Mouse (Mus musculus) cerebellum, adult 11 months (tissue): ENCODE measurements around the gene Ttyh3.

Source experiments
- DNase-seq: peaks from one replicate; pipeline ENCODE4 v3.0.0; 2022

Ttyh3 gene

DNA sequence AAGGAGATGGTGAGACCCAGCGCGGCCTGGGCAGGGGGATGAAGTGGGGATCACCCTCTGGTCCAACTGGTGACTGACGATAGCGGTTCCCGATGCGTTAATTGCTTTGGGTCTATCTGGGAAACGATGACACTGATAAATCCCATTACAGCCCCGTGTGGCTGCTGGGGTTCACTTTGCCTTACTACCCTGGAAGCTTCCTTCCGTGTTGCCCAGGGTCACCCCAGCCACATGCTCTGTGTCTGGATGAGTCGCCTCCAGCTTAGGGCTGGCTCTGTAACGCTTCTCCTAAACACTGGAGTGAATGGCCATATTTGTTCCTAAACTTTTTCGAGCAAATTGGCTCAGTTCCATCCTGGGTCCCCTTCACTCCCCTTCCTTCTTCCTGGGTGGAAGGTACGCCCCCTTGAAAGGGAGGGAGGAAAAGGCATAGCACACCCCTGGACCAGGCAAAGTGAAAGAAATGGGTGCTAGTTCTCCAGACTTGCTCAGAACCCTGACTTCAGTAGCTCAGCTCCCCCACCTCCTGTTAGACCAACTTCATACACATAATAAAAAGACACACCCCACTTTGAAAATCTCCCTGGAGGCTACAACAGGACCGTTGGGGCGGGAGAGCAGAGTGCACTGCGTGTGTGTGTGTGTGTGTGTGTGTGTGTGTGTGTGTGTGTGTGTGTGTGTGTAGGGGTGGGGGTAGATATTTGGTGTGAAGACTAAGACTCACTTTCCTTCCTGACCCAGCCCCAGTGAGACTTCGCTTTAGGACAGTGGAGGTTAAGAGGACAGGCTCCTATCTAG is 40.8 kb downstream of the Ttyh3 start:
- DNase-seq: no peak

DNA sequence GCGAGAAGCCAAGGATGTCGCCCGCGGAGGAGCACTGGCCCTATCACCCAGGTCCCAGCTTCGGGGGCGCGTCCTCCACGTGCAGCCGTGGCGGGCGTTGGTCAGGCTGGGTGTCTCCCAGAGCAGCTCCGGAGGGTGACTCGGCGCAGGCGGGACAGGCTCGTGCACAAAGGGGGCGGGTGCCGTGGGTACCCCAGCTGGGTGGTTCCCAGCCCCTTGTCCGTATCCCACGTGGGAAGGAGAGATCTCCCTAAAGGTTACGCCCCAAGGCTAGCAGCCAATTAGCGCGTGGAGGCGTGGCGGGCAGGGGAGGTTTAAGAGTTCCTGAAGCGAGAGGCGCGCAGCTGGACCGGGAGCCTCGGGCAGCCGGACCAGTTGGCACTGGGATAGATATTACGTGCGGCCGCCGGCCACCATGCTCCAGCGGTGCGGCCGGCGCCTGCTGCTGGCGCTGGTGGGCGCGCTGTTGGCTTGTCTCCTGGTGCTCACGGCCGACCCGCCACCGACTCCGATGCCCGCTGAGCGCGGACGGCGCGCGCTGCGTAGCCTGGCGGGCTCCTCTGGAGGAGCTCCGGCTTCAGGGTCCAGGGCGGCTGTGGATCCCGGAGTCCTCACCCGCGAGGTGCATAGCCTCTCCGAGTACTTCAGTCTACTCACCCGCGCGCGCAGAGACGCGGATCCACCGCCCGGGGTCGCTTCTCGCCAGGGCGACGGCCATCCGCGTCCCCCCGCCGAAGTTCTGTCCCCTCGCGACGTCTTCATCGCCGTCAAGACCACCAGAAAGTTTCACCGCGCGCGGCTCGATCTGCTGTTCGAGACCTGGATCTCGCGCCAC is 41.6 kb downstream of the Ttyh3 start, which contains the start of gene Lfng:
Gene Lfng (plus strand): TSS at position 320 of the 835 bp plus-strand sequence.
- DNase-seq: peak; percentile 26

DNA sequence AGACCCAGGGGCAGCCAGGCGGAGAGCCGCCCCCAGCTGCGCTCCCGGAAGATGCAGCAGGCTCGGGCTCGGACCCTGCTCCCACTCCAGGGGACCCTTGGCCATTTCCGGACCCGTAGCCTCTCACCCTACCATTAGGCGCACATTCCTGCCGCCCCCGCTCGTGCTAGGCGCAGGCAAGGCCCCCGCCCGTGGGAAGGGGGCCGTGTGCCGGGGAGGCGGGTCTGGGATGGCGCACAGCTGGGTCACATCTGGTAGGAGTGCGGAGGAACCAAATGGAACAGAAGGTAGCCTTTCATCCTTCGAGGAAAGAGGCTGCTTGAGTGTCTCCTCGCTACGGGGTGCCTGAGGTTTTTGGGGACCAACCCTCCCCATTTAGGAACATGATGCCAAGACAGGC is 42.4 kb downstream of the Ttyh3 start:
- no peak for DNase-seq

DNA sequence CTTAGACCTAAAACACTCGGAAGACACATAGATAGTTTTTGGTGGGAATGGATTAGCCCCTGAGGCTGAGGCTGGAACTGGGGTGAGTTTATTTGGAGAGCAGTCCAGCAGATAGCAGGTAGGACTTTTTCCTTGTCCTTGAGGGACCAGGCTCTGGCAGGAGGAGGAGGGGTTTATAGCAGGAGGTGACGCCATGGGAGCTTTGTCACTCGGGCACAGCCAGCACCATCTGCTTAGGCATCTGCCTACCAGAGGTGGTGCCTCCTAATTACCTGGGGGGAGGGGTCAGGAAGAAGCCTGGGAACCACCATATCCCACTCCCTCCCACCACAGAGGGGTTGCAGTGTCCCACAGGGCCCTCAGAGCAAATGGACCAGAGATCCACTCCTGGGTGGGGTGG is 43.6 kb downstream of the Ttyh3 start:
- no peak for DNase-seq

DNA sequence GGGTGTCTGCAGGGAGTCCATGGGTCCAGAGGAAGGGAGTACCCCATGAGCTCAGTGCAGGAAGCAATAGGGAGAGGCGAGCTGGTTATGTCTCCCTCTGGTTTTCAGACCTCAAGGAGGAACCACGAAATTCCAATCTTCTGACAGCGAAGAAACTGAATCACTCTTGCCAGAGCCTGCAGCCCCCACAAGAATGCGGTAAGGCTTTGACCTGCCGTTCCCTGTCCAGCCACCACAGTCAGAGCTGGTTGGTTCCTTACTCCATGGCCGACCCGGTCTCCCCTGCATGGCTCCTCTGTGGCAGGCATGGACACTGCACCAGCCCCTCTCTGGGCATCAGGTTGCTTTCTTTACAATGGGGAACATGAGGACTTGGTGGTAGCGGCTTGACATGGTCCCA is 44.4 kb downstream of the Ttyh3 start:
- no peak for DNase-seq

DNA sequence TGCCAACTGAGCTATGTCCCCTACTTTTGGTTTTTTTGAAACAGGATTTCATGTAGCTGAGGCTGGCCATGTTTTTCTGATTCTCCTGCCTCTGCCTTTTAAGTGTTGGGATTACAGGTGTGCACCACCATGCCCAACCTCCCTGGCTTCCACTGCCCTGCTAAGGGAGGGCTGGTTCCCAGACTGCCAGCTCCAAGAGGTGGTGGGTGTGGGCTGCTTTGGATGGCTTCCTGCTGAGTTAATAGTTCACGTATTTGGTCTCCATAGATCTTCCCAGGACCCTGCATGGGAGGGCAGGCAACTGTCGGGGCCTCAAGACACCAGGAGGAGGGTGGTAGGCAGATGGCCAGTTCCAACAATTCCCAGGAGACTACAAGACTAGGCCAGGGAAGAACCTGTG is 46.3 kb downstream of the Ttyh3 start:
- DNase-seq: no peak

DNA sequence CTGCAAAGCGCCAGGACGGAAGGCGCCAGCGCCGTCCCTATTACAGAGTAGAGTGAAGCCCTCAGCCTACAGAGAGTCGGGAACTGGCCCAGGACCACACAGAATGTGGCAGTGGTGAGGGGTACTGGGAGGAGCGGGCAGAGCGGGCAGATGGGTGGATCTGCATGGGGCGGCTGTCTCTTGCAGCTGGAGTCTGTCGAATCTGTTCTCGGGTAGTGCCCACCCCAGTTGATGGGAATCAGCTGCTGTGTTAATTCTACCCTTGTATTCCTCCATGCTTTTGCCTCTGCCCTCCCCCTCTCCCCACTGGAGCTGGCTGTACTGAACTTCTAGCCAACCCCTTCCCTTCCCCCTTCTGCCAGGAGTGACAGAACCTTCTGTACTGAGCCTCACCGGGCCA is 47.1 kb downstream of the Ttyh3 start:
- DNase-seq: no peak

DNA sequence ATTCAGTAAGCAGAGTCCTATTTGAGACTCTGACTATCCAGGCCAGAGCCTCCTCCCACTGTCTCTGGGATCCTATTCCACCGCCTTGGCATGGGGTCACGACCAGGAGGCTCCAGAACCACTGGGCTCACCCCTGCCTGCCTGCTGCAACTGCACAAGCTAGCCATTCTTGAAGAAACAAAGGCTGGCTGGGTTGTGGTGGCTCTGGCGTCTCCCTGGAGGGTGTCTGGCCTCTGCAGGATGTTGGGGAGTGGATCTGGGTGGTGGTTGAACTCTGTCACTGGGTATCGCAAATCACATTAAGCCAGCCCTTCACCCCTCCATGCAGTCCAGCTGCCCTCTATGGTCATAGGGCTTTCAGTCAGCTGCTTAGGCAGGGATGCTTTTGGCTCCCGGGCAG is 48.9 kb downstream of the Ttyh3 start:
- DNase-seq: no peak

DNA sequence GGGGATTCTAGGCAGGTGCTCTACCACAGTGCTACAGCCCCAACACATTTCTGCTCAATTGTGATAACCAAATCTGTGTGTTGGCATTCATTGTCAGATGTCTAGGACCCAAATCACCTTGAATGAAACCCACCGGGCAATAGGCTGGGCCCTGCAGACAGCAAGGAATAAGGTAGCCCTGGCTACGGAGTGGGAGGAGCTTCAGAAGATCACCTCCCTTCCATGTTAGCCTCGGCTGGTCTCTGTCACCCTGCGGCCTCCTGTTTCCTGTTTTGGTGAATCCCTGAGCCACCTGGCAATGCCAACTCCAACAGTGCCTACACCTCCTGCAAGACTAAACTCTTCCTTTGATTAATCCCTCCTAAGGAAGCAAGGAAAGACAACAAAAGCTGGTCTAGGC is 51.0 kb downstream of the Ttyh3 start:
- no peak for DNase-seq

DNA sequence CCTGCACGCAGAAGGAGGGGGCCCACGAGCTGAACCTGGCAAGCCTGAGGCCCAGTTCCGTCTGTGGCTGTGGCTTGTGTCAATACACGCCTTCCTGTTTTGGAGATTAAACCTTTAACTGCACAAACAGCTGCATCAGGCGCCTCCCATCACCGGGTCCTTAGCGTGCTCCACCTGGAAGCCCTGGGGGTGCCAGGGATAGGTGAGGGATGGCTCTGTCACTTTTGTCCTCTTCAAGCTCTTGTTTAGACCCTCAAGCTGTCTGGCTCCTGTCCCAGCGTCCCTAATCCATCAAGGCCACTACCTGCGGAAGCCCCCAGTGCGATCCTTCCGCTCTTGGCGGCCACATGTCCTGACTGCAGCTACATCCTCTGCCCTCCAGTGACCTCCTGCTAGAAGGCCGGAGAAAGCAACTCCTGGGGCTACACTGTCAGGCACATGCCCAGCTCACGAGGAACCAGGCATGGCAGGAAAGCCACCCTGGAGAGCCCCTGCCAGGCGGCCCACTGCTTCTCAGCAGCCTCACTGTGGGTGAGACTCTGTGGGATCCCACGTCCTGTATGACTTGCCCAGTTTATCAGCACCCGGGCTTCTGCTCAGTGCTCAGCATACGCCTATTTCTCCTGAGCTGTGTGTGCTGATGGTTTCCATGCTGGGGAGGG is 51.8 kb downstream of the Ttyh3 start:
- no peak for DNase-seq

DNA sequence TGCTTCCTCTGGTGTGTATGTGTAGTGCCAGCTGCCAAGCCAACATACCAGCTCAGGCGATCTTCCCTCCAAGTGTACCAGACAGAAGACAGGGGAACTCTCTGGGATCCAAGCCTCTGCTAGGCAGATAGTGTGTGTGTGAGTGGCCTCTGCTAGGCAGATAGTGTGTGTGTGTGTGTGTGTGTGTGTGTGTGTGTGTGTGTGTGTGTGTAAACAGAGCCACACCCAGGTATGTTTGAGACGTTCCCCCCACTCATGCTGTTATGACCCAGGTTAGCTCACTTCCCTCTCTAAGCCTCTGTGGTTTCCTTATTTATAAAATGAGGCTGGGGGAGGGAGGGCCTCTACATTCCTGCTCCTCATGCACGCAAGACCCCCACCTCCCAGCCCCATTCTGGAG is 52.4 kb downstream of the Ttyh3 start:
- no peak for DNase-seq

DNA sequence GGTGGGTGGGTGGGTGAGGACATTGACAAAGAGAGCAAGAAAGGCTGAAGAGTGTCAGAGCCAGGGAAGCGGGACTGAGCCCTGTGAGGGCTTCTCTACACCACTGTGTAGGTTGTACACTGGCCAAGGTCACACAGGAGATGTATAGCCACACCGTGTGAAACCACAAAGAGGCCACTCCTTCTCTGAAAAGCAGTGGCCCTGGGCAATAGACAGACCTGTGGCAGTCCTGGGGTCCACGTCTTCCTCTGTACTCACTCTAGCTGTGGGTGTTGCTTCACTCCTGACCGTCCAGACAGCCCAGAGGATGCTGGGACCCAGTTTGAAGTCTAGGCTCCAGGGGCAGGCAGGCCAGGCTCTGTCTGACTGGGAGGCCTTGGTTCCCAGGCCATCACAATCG is 54.0 kb downstream of the Ttyh3 start:
- DNase-seq: no peak

DNA sequence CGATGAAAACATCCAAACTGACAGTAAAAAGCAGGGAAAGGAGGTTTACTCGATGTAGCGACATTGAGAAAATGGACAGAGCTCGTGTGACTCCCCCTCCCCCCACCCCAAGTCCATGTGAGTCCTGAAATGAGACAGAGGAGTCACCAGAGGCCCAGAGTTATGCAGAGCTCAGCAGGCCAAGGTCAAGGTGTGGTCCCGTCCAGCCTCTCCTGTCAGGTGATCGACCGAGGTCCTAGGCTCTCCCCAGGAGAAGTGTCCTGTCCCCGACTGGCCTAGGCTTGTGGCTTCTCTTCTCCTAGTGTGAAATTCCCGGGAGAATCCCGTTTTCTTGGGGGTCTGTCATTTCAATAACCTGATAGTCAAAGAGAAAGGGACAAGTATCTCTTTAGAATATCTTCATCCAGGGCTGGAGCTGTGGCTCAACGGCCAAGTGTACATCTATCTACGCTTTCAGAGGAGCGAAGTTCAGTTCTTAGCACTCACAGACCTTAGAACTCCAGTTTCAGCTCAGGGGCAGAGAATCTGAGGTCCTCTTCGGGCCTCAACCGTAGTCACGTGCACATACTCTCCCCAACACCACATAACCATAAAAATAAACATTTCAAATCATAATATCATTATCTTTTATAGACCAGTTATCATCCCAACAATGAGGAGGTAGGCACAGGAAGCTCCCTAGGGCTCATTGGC is 59.6 kb downstream of the Ttyh3 start:
- no peak for DNase-seq

DNA sequence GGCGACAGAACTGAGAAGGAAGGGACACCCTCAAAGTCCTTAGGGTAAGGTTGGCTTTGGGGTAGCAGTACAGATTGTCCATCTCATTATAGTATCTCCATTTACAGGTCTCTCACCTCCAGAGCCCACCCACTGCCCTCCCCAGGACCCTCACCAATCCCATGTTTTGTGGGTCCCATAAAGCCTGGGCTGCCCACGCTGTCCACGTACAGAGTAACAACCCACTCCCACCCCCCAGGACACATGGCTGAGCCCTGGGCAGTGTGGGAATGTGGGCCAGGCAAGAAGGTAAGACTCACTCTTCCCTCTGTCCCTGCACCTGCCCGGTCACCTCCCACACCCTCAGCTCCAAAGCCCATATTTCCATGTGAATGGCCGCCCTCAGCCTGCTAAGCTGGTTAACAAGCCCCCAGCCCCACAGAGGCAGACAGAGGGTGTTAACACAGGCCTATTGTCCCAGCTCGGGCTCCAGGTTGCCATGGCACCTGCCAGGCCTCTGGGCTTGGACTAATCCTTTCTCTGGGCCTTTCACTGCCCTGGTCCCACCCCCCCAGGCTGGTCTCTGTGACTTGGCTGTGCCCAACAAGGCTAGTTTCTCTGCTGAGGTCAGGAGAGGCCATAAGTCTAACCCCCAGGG is 65.0 kb downstream of the Ttyh3 start:
- no peak for DNase-seq

DNA sequence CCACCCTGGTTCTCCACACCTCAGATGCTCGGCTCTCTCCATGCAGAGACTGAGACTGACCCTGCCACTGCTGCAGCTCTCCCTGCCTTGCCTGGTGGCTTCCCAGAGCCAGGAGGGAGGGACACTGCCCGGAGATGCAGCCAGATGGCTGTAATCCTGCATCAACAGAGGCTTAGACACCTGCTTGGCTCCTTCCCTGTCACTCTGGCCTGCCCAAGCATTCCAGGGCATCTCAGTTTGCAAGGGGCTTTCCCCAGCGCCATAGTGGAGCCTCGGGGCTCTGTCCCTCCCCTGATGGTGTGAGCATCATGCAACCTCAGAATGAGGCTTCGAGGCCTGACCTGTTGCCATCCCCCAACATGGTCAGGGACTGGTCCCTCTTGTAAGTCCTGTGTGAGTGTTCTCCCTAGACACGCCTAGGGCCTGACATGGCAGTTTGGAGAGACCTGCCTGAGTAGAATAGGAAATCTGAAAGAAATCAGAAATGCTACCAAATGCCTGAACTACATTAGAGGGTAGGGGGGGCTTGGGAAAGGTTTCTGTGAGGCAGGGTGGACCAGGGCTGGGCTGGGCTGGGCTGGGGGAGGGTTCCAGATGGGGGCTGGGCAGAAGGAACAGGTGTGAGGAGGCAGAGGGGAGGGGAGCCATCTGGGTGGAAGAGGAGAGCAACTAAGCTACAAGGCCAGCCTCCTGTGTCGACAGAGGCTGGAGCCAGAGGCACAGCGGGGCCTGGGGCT is 65.7 kb downstream of the Ttyh3 start:
- DNase-seq: no peak

DNA sequence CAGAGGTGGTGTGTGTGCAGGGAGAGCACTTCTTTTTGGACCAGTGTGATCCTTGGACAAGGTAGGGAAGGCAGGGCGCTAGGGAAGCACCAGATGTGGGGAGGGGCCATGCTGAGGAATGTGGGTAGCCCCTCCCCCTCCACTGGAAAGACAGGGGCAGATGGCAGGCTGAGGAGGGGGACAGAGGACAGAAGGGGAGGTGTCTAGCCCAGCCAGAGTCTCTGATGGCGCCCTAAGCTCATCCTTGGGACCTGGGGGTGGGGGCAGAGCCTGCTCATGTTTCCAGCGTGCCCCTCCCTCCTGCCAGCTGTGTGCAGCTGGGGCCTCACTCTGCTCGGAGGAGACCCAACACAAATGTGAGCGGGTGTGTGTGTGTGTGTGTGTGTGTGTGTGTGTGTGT is 67.3 kb downstream of the Ttyh3 start:
- no peak for DNase-seq

DNA sequence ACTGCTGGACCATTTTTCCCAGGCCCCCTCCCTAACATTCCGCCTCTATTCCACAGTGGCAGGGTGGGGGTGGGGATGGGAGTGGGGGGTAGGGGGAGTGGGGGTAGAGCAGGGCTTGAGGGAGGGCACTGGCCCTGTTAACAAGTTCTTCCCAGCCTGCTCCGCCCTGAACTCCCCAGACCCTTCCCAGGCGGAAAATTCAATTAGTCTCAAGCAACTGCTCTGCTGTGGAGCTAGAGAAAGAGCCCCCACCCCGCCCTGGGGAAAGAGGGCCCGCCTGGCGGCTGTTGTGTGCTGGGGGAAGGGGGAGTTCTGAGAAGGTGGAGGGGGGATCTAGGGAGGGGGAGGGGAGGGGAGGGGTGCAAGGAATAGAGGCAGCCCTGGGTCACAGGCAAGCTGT is 69.1 kb downstream of the Ttyh3 start:
- DNase-seq: no peak

DNA sequence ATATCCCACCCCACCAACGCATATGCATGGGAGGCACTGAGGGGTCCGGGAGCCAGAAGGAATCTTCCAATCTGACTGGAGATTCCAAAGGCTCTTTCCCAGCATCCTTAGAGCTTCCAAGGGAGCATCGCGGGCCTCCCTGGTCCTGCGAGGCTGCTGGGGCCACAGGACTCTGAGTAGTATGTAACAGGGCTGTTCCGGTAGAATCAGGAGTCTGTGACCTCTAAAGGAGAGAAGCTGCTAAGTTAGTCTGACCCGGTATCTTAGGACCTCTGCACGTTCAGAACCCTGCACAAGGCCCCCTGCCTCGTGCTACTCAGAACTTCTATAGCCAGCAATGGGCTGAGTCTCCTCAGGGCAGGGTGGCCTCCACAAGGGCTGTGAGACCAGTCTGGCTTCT is 69.6 kb downstream of the Ttyh3 start:
- DNase-seq: no peak

DNA sequence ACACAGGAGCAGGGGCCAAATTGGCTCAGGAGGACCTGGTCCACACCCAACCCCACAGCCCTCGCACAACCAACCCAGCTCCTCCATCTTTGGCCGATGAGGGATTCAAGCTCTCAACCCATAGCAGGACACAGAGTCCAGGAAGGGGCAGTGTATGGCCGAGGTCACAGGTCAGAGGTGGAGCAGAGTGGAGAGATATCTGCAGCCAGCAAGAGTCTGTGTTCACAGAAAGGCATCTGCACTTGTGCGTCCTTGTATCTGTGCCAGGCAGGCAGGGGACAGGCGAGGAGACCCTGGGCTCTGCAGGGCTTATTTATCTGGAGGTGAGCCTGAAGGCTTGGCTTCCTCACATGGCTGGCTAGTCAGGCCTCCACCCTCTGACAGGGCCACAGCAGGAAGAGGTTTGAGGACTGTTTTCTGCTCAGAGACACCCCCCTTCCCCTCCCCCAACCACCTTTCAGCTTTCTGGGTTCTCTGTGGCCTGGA is 73.4 kb downstream of the Ttyh3 start:
- DNase-seq: no peak

DNA sequence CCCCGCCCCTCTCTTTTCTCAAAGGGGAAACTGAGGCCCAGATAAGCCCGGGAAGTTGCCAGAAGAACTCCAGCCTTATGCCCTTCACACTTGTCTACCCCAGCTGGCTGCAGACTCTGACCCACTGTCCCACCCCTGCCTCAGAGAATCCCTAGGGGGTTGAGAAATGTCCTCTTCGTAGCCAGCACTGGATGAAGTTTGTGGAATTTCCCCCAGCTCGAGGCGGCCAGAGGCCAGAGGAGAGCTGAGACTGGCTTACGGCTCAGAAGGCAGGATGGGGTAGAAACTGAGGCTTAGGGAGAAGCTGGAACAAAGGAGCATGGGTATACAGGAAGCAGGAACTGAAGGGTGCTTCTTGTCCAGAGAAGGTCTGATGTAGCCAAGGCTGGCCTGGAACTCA is 76.2 kb downstream of the Ttyh3 start:
- no peak for DNase-seq

DNA sequence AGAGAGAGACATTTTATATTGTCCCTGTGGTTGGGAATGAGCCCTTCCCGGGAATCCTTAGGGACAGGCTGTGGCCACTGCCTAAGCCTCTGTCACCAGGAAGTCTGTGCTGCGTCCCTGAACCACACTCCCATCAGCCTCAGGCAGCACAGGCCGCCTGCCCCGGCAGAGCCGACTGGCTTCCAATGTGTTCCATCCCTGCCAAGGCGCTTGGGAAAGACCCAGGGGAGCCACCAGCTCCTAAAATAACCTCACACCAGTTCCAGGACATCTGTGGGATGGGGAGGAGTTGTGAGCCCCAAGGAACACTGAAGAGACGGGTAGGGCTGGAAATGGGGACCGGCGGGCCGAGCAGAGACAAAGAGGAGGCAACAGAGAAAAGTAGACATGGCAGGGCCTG is 77.2 kb downstream of the Ttyh3 start:
- DNase-seq: no peak

DNA sequence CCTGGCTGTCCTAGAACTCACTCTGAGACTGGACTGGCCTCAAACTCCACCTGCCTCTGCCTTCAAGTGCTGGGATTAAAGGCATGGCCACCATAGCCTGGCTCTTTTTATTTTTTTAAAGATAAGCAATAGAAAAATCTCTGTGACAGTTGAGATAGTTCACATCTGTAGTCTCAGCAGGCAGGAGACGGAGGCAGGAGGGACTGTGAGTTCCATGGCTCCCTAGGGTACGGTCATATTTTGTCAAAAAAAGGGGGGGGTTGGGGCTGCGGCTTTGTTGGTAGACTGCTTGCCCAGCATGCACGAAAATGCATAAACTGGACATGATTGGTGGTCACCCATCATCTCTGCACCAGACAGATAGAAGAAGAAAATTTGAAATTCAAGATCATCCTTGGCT is 77.6 kb downstream of the Ttyh3 start:
- DNase-seq: no peak
